Mouse (Mus musculus): ENCODE results near the gene Fam122c. TPM values are rescaled to one million over a fixed set of nuclear protein-coding genes. Genes with fewer than 3 reads are reported as not detected.
"Not testable (repeated sequence)": the region's sequence is repeated elsewhere in the genome, so short reads cannot be mapped to it uniquely, and the experiment has no call there.

Gene Fam122c
- total RNA-seq (2021) = not detected

GRCm38 (mm10) chrX:53273124-53273523 lies at the start of gene Fam122c:
Gene Fam122c (plus strand): TSS chrX:53273424.
- DNase-seq = no peak

- DNase-seq = no peak
Observed at GRCm38 (mm10) chrX:53224353-53224944, 48.8 kb upstream of the Fam122c start.

- peak in 1 of 2 experiments; percentile 7 for DNase-seq
Observed at GRCm38 (mm10) chrX:53231965-53232364, 41.3 kb upstream of the Fam122c start.

GRCm38 (mm10) chrX:53233689-53234088 lies 39.5 kb upstream of the Fam122c start:
- DNase-seq = no peak

- DNase-seq = no peak
Observed at GRCm38 (mm10) chrX:53236404-53236803, 36.8 kb upstream of the Fam122c start.

- DNase-seq = no peak
Observed at GRCm38 (mm10) chrX:53237971-53238370, 35.3 kb upstream of the Fam122c start.

- no peak for DNase-seq
Observed at GRCm38 (mm10) chrX:53240011-53240410, 33.2 kb upstream of the Fam122c start, which contains the start of gene Plac1. Gene Plac1 (minus strand): TSS chrX:53240111.

- DNase-seq = no peak
Observed at GRCm38 (mm10) chrX:53255195-53255594, 18.0 kb upstream of the Fam122c start.

- no peak for DNase-seq
Observed at GRCm38 (mm10) chrX:53266186-53266585, 7.0 kb upstream of the Fam122c start.

- peak; percentile 12 to 33 for DNase-seq
Observed at GRCm38 (mm10) chrX:53268856-53269255, 4.4 kb upstream of the Fam122c start.

- peak; percentile 83 to 85 for DNase-seq
Observed at GRCm38 (mm10) chrX:53269289-53270062, 3.7 kb upstream of the Fam122c start, which contains the start of gene Fam122b. Gene Fam122b (minus strand): TSS chrX:53269805.

GRCm38 (mm10) chrX:53270063-53270432 lies 3.2 kb upstream of the Fam122c start:
- peak in 1 of 2 experiments; percentile 1 for DNase-seq

GRCm38 (mm10) chrX:53271628-53272027 lies 1.6 kb upstream of the Fam122c start:
- not testable (repeated sequence) for DNase-seq

- DNase-seq = no peak
Observed at GRCm38 (mm10) chrX:53287924-53288323, 14.7 kb downstream of the Fam122c start.

GRCm38 (mm10) chrX:53320564-53320963 lies 47.3 kb downstream of the Fam122c start:
- DNase-seq = no peak

- DNase-seq = no peak
Observed at GRCm38 (mm10) chrX:53321111-53321510, 47.9 kb downstream of the Fam122c start.

- no peak for DNase-seq
Observed at GRCm38 (mm10) chrX:53330396-53330795, 57.2 kb downstream of the Fam122c start.

- DNase-seq = no peak
Observed at GRCm38 (mm10) chrX:53337355-53337754, 64.1 kb downstream of the Fam122c start.

- no peak for DNase-seq
Observed at GRCm38 (mm10) chrX:53341531-53341930, 68.3 kb downstream of the Fam122c start.

- DNase-seq = no peak
Observed at GRCm38 (mm10) chrX:53348374-53348773, 75.2 kb downstream of the Fam122c start.

- DNase-seq = no peak
Observed at GRCm38 (mm10) chrX:53364668-53365383, 91.6 kb downstream of the Fam122c start.

- DNase-seq = peak; percentile 5 to 6
Observed at GRCm38 (mm10) chrX:53369534-53370365, 96.5 kb downstream of the Fam122c start.

All from layer of hippocampus, postnatal 36 days (tissue).